Mouse (Mus musculus): ENCODE data around the gene Lgalsl. TPM values are rescaled to one million over a fixed set of nuclear protein-coding genes. Genes with fewer than 3 reads are reported as not detected.

The Lgalsl gene
- total and polyA plus RNA-seq, 3 experiments = 12.7 to 37.9 (median 31.7) TPM

- Histone ChIP-seq H3K27ac (peak overlapping the region; percentile 73), H3K27me3 (ENCODE audit: control insufficient read depth, insufficient read depth, low read length) (no peaks in the 10 kb centered on the region), H3K79me2 (replicated peaks; ENCODE audit: control insufficient read depth, insufficient read depth, low read length) (no peaks in the 10 kb centered on the region), H3K36me3 (ENCODE audit: control insufficient read depth, insufficient read depth, low read length) (no peaks in the 10 kb centered on the region), H3K4me3 (no peak overlapping the region), H3K9ac (ENCODE audit: low read depth, low read length) (no peak overlapping the region), H3K4me1 (ENCODE audit: control insufficient read depth, insufficient read depth, low read length) (no peaks in the 10 kb centered on the region)
- TF ChIP-seq EP300 (IDR thresholded peaks at IDR 0.05; ENCODE audit: insufficient read depth, low read depth, low read length) (no peak), CTCF (IDR thresholded peaks at IDR 0.05) (no peak), POLR2A (IDR thresholded peaks at IDR 0.05; ENCODE audit: insufficient read depth, low read depth, low read length) (no peak)
- 58% methylated on average over 2 of the region's 2 CpGs for WGBS
- no peak for DNase-seq
- intact Hi-C loops (cut with DNase I) = loop anchor here (5.0 kb wide), 1 partner anchor 40 kb away; the partner anchor contains the start of gene Lgalsl
These were observed 41.6 kb upstream of the Lgalsl start for GRCm38 (mm10) chr11:20872444-20872843.

GRCm38 (mm10) chr11:20869927-20870326 lies 39.1 kb upstream of the Lgalsl start:
- Histone ChIP-seq H3K4me1 (ENCODE audit: control insufficient read depth, insufficient read depth, low read length) (no peaks in the 10 kb centered on the region), H3K27ac (no peak overlapping the region), H3K36me3 (ENCODE audit: control insufficient read depth, insufficient read depth, low read length) (no peaks in the 10 kb centered on the region), H3K79me2 (replicated peaks; ENCODE audit: control insufficient read depth, insufficient read depth, low read length) (no peaks in the 10 kb centered on the region), H3K27me3 (ENCODE audit: control insufficient read depth, insufficient read depth, low read length) (no peaks in the 10 kb centered on the region), H3K4me3 (no peak overlapping the region), H3K9ac (ENCODE audit: low read depth, low read length) (no peak overlapping the region)
- WGBS = 58% methylated on average over 2 of the region's 2 CpGs
- intact Hi-C loops (cut with DNase I) = loop anchor here (5.0 kb wide), 1 partner anchor 38 kb away; the partner anchor contains the start of gene Lgalsl
- DNase-seq = no peak
- TF ChIP-seq CTCF (IDR thresholded peaks at IDR 0.05) (no peak), POLR2A (IDR thresholded peaks at IDR 0.05; ENCODE audit: insufficient read depth, low read depth, low read length) (no peak), EP300 (IDR thresholded peaks at IDR 0.05; ENCODE audit: insufficient read depth, low read depth, low read length) (no peak)

- Histone ChIP-seq H3K4me3 (no peak overlapping the region), H3K27ac (no peak overlapping the region), H3K4me1 (ENCODE audit: control insufficient read depth, insufficient read depth, low read length) (no peaks in the 10 kb centered on the region), H3K9ac (ENCODE audit: low read depth, low read length) (no peak overlapping the region), H3K27me3 (ENCODE audit: control insufficient read depth, insufficient read depth, low read length) (no peaks in the 10 kb centered on the region), H3K79me2 (replicated peaks; ENCODE audit: control insufficient read depth, insufficient read depth, low read length) (no peaks in the 10 kb centered on the region), H3K36me3 (ENCODE audit: control insufficient read depth, insufficient read depth, low read length) (no peaks in the 10 kb centered on the region)
- 88% methylated on average over 3 of the region's 3 CpGs for WGBS
- TF ChIP-seq EP300 (IDR thresholded peaks at IDR 0.05; ENCODE audit: insufficient read depth, low read depth, low read length) (no peak), CTCF (IDR thresholded peaks at IDR 0.05) (no peak), POLR2A (IDR thresholded peaks at IDR 0.05; ENCODE audit: insufficient read depth, low read depth, low read length) (no peak)
- intact Hi-C loops (cut with DNase I) = no loop called here
- no peak for DNase-seq
These were observed 34.6 kb upstream of the Lgalsl start for GRCm38 (mm10) chr11:20865450-20865849.

GRCm38 (mm10) chr11:20864647-20865046 lies 33.8 kb upstream of the Lgalsl start:
- H3K9ac ChIP-seq (ENCODE audit: low read depth, low read length) = no peak overlapping the region
- intact Hi-C loops (cut with DNase I) = no loop called here
- H3K36me3 ChIP-seq (ENCODE audit: control insufficient read depth, insufficient read depth, low read length) = no peaks in the 10 kb centered on the region
- H3K27ac ChIP-seq = no peak overlapping the region
- no peak overlapping the region for H3K4me3 ChIP-seq
- H3K27me3 ChIP-seq (ENCODE audit: control insufficient read depth, insufficient read depth, low read length) = no peaks in the 10 kb centered on the region
- TF ChIP-seq CTCF (IDR thresholded peaks at IDR 0.05) (no peak), POLR2A (IDR thresholded peaks at IDR 0.05; ENCODE audit: insufficient read depth, low read depth, low read length) (no peak)
- DNase-seq = peak in 1 of 2 experiments; percentile 21
- 57% methylated on average over 6 of the region's 6 CpGs for WGBS
- H3K79me2 ChIP-seq (replicated peaks; ENCODE audit: control insufficient read depth, insufficient read depth, low read length) = no peaks in the 10 kb centered on the region
- H3K4me1 ChIP-seq (ENCODE audit: control insufficient read depth, insufficient read depth, low read length) = peaks cover 4% of the 10 kb centered on the region

- intact Hi-C loops (cut with DNase I) = no loop called here
- TF ChIP-seq POLR2A (IDR thresholded peaks at IDR 0.05; ENCODE audit: insufficient read depth, low read depth, low read length) (no peak), CTCF (IDR thresholded peaks at IDR 0.05) (no peak), EP300 (IDR thresholded peaks at IDR 0.05; ENCODE audit: insufficient read depth, low read depth, low read length) (no peak)
- DNase-seq = no peak
- H3K4me3 ChIP-seq = no peak overlapping the region
- WGBS = 79% methylated on average over 5 of the region's 5 CpGs
- H3K4me1 ChIP-seq (ENCODE audit: control insufficient read depth, insufficient read depth, low read length) = peaks cover 5% of the 10 kb centered on the region
- H3K27ac ChIP-seq = no peak overlapping the region
- no peaks in the 10 kb centered on the region for H3K79me2 ChIP-seq (replicated peaks; ENCODE audit: control insufficient read depth, insufficient read depth, low read length)
- no peak overlapping the region for H3K9ac ChIP-seq (ENCODE audit: low read depth, low read length)
- H3K27me3 ChIP-seq (ENCODE audit: control insufficient read depth, insufficient read depth, low read length) = no peaks in the 10 kb centered on the region
- H3K36me3 ChIP-seq (ENCODE audit: control insufficient read depth, insufficient read depth, low read length) = peaks cover 2% of the 10 kb centered on the region; the same call in 1 of the 2 replicates
These were observed 31.2 kb upstream of the Lgalsl start for GRCm38 (mm10) chr11:20862101-20862500.

DNA sequence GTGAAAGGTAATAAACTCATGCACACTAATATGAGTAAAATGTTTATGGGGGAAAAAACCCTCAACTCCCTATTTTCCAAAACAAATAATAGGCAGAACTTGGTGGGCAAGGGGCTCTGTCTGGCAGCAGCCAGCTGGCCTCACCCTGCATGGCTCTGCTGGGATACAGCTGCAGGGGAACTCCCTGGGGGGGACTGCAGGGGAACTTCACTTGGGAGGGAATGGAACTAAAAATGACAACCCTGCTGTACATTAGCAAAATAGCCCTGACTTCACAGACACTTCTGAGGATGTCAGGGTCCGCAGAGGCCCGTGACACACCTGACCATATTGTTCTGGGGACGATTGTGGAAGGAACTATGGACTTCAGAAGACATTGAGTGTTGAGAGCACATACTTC lies 29.5 kb upstream of the Lgalsl start:
- H3K79me2 ChIP-seq (replicated peaks; ENCODE audit: control insufficient read depth, insufficient read depth, low read length) = no peaks in the 10 kb centered on the region
- DNase-seq = no peak
- H3K4me1 ChIP-seq (ENCODE audit: control insufficient read depth, insufficient read depth, low read length) = peaks cover 5% of the 10 kb centered on the region
- H3K27ac ChIP-seq = peak overlapping the region; percentile 95
- intact Hi-C loops (cut with DNase I) = no loop called here
- 86% methylated on average over 3 of the region's 3 CpGs for WGBS
- H3K27me3 ChIP-seq (ENCODE audit: control insufficient read depth, insufficient read depth, low read length) = no peaks in the 10 kb centered on the region
- no peak for TF ChIP-seq EP300 (IDR thresholded peaks at IDR 0.05; ENCODE audit: insufficient read depth, low read depth, low read length)
- H3K9ac ChIP-seq (ENCODE audit: low read depth, low read length) = no peak overlapping the region
- peaks cover 2% of the 10 kb centered on the region; the same call in 1 of the 2 replicates for H3K36me3 ChIP-seq (ENCODE audit: control insufficient read depth, insufficient read depth, low read length)
- no peak overlapping the region; the same call in 1 of the 2 replicates for H3K4me3 ChIP-seq
